Mouse (Mus musculus): ENCODE results near the gene Plekhs1.
"Not testable (repeated sequence)": the region's sequence is repeated elsewhere in the genome, so short reads cannot be mapped to it uniquely, and the experiment has no call there.

The Plekhs1 gene

DNA sequence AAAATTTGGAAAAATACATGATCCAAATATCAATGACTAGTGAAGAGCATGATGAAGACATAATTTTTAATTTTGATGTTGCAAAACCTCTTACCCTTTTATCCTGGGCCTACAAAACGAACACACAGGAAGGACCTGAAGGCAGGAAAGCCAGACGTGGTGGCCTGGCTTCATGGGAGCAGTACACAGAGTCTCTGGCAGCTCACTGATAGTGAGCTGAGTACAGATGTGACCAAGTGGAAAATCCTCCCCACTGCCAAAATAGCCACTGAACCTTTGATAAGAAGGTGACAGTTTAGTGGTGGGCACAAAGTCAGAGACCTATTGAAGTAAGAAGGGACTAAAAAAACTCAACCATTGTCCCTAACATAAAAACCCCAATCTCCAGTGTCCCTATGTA, 52.1 kb downstream of the Plekhs1 start:
- not testable (repeated sequence) for DNase-seq (ENCODE audit: extremely low spot score, low spot score)

DNA sequence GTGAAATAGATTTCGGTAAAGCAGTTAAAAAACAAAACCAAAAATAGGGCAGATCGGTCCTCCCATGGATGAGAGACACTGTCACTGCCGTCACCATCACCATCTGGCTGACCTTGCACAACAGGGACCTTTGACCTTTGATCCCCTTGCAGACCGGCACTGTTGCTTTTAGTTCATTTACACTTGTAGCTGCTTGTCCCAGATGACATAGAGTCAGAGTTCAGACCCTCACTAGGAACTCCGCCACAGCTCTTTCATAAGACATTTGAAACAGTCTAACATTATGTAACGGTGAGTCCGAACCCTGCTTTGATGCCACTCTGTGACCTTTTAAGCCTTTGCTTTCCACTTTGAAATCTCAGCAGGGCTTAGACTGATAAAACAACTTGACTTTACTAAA, 58.0 kb downstream of the Plekhs1 start:
- not testable (repeated sequence) for DNase-seq (ENCODE audit: extremely low spot score, low spot score)

DNA sequence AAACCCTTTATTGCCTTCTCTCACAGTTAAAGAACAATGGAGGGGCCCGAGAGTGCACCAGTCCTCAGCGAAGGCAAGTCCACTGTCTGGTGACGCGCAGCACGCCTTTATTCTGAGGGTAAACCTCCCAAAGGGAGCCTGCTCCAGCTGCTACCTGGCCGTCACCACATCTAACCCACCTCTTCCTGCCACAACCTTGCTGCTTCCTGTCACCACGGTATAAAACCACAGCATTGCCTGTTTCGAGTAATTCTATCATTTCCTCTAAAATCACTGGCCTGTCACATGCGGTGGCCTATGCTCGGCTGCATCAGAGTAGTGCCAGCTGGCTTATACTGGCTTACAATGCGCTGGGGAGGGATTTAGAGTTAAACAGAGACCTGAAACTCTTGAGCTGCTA, 69.1 kb downstream of the Plekhs1 start:
- not testable (repeated sequence) for DNase-seq (ENCODE audit: extremely low spot score, low spot score)

DNA sequence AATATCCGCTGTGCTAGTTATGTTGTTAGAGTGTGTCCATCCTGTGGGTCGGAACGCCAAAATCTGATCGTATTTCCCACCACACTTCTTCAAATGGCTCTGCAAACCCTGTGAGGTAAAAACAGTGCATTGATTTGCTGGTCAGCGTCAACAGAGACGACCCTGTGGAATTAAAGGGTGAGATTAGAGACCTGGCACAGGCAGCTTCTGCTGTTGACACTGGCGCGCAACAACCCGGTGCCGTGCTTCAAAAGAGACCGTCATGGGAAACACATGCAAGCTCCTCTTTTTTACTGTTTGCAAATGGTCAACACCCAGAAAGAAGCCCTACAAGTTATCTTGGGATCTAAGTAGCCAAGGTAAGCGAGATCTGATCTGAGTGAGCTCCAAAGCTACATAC, 69.8 kb downstream of the Plekhs1 start:
- no peak for DNase-seq (ENCODE audit: extremely low spot score, low spot score)

DNA sequence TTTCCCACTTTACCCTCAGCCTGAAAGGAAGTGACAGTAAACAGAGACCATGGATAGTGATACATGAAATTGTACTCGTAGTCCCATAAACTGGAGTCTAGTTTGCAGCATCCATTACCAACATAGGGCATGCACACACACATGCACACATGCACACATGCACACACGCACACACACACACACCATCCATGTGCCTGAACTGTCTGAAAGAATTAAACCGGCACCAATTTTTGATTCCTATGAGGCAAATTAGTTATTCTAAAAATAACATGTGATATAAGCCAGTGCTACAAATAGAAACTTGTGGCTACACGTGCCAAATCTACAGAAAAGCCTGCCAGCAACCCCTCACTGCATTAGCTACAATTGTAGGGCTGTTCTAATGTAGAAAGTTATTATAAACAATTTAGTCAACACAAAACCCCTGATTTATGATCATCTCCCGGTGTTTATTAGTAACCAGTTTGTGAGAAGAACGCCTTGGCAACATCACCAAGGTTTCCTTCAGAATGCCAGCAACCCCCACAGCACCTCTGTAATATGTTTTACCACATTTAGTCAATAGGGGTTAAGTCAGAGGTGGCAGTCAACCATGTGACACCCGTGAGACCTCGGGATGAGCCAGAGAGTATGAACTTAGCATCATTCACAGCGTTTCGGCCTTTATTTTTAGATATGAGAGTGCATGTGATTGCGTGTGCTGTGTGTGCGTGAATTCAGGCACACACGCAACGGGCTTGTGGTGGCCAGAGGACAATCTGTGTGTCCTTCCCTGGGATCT, 72.0 kb downstream of the Plekhs1 start:
- no peak for DNase-seq (ENCODE audit: extremely low spot score, low spot score)

DNA sequence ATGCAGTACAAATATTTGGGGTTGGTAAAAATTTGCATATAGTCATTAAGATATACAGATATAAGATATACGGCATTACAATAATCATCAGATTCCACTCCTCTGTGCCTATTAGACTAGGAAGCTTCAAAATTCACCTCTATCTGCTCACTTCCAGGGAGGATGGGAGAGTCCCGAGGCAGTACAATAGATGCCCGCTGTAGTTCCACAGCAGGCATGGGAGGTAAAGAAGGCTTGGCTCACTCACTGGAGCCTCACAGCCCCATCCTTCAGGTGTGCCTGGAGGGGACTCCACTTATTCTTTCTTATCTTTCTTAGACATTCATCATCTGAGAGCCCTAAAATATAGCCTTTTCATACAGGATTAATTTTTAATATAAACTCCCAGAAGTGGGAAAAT, 72.9 kb downstream of the Plekhs1 start:
- DNase-seq (ENCODE audit: extremely low spot score, low spot score), result no peak

DNA sequence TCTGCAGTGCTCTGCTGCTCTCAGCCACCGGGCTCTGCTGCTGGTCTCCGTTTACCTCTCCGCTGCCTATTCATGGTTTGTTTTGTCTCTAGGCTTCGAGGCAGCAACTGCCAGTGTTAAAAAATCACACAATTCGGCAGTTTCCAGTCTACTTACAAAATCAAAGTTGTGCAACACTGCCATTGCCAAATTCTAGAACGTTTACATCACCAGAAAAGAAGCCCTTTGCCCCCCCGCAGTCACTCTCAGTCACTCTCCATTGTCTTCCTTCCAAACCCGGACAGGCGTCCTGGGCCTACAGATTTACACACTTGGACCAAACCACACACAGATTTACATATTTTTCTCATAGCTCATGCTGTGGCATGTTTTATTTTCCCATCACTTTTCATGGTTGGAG, 73.6 kb downstream of the Plekhs1 start:
- DNase-seq (ENCODE audit: extremely low spot score, low spot score), result no peak

DNA sequence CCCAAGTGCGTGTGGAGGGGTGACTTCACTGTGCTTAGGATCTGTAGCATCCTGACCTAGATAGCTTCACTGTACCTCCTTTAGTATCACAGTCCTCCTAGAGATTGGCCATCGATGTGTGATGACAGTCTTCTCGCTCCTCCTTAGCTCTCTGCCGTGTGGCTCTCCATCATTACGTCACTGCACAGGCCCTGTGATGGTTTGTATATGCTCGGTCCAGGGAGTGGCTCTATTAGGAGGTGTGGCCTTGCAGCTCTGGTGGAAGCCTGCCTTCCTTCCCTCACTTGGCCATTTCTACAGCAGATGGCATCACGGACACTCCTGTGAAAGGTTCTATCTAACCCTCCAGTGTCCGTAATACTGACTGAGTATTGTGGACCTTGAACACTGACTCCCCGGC, 74.3 kb downstream of the Plekhs1 start:
- DNase-seq (ENCODE audit: extremely low spot score, low spot score), result no peak

All from neural tube, embryonic 10.5 days (tissue).